Mouse (Mus musculus) MEL (cell line): ENCODE data around the gene Map3k19. TPM values are rescaled to one million over a fixed set of nuclear protein-coding genes. Genes with fewer than 3 reads are reported as not detected.

Experiments used
- DNase-seq: peaks from one replicate; pipeline ENCODE4 v3.0.0; 2011; ENCODE audit warnings: low read depth, low spot score
- H3K27ac ChIP-seq: 2 replicates; pipeline ENCODE4 v1.5.1; 2012; ENCODE audit warnings: low read depth, mild to moderate bottlenecking, control low read depth, low read length, moderate library complexity; ENCODE audit not compliant: control insufficient read depth
- H3K27me3 ChIP-seq, 2 experiments: fragments of 150-350 bp in 1 of 2; sonication (generic) in 1 of 2; 2 replicates each; pipeline ENCODE4 v1.6.1; 2012; ENCODE audit warnings: low read length in 2 of 2, mild to moderate bottlenecking in 2 of 2, improper control_type of control experiment in 1 of 2, moderate library complexity in 1 of 2; ENCODE audit not compliant: insufficient read depth in 2 of 2, control insufficient read depth in 1 of 2
- H3K36me3 ChIP-seq, 2 experiments: 2 replicates each; pipeline ENCODE4 v1.6.1; 2012 to 2014; ENCODE audit warnings: low read length in 2 of 2, improper control_type of control experiment in 1 of 2, inconsistent platforms in 1 of 2, mild to moderate bottlenecking in 1 of 2; ENCODE audit not compliant: insufficient read depth in 2 of 2, control insufficient read depth in 1 of 2
- H3K4me1 ChIP-seq, 2 experiments: fragments of 150-350 bp in 1 of 2; sonication (generic) in 1 of 2; 2 replicates each; pipeline ENCODE4 v1.6.1; 2012; ENCODE audit warnings: low read length in 2 of 2, improper control_type of control experiment in 1 of 2, mild to moderate bottlenecking in 1 of 2; ENCODE audit not compliant: insufficient read depth in 2 of 2, control insufficient read depth in 1 of 2
- H3K4me3 ChIP-seq, 2 experiments: fragments of 150-350 bp in 1 of 2; sonication (generic) in 1 of 2; 2 replicates each; pipeline ENCODE4 v1.5.1; 2012; ENCODE audit warnings: low read depth in 2 of 2, low read length in 2 of 2, mild to moderate bottlenecking in 2 of 2, moderate library complexity in 2 of 2, control low read depth in 1 of 2, improper control_type of control experiment in 1 of 2; ENCODE audit not compliant: control insufficient read depth in 1 of 2, insufficient read depth in 1 of 2
- H3K79me2 ChIP-seq: 2 replicates; pipeline ENCODE4 v1.6.1; 2012; ENCODE audit warnings: mild to moderate bottlenecking, low read length, moderate library complexity; ENCODE audit not compliant: control insufficient read depth, poor library complexity, insufficient read depth
- H3K9ac ChIP-seq: 2 replicates; pipeline ENCODE4 v1.6.1; 2012; ENCODE audit warnings: low read depth, mild to moderate bottlenecking, control low read depth, low read length, moderate library complexity; ENCODE audit not compliant: control insufficient read depth, poor library complexity, severe bottlenecking
- H3K9me3 ChIP-seq: fragments of 150-350 bp; sonication (generic); replicated peaks from 2 replicates; pipeline ENCODE4 v1.6.1; 2012; ENCODE audit warnings: mild to moderate bottlenecking, low read length, improper control_type of control experiment, moderate library complexity; ENCODE audit not compliant: insufficient read depth
- BHLHE40 ChIP-seq: IDR thresholded peaks from 2 replicates; pipeline ENCODE4 v1.6.1; 2012; ENCODE audit warnings: low read depth, mild to moderate bottlenecking, inconsistent platforms, low read length, improper control_type of control experiment, borderline replicate concordance
- CTCF ChIP-seq, 3 experiments: IDR thresholded peaks in 2 of 3; conservative IDR thresholded peaks in 1 of 3; 2 replicates each; pipeline ENCODE4 v1.5.1; 2011 to 2012; ENCODE audit warnings: low read length in 3 of 3, low read depth in 2 of 3, mild to moderate bottlenecking in 2 of 3, improper control_type of control experiment in 1 of 3, inconsistent platforms in 1 of 3, mixed read lengths in 1 of 3, moderate library complexity in 1 of 3; ENCODE audit not compliant: control insufficient read depth in 1 of 3, insufficient read depth in 1 of 3, poor library complexity in 1 of 3, severe bottlenecking in 1 of 3
- ELF1 ChIP-seq: IDR thresholded peaks from 2 replicates; pipeline ENCODE4 v1.6.1; 2014; ENCODE audit warnings: low read depth, mild to moderate bottlenecking, inconsistent platforms, low read length, improper control_type of control experiment, moderate library complexity
- GATA1 ChIP-seq: IDR thresholded peaks from 2 replicates; pipeline ENCODE4 v1.6.1; 2011; ENCODE audit warnings: low read depth, low read length, improper control_type of control experiment
- HCFC1 ChIP-seq: IDR thresholded peaks from 2 replicates; pipeline ENCODE4 v1.6.1; 2012; ENCODE audit warnings: low read depth, mild to moderate bottlenecking, inconsistent platforms, low read length, improper control_type of control experiment, moderate library complexity
- JUND ChIP-seq: IDR thresholded peaks from 2 replicates; pipeline ENCODE4 v1.6.1; 2011; ENCODE audit warnings: low read depth, mild to moderate bottlenecking, improper control_type of control experiment, low read length
- MAFK ChIP-seq: IDR thresholded peaks from 2 replicates; pipeline ENCODE4 v1.6.1; 2011; ENCODE audit warnings: low read depth, mild to moderate bottlenecking, low read length, improper control_type of control experiment, borderline replicate concordance
- MAZ ChIP-seq: IDR thresholded peaks from 2 replicates; pipeline ENCODE4 v1.6.1; 2012; ENCODE audit warnings: low read depth, mild to moderate bottlenecking, inconsistent platforms, low read length, improper control_type of control experiment
- MEF2A ChIP-seq: IDR thresholded peaks from 2 replicates; pipeline ENCODE4 v1.6.1; 2014; ENCODE audit warnings: low read depth, mild to moderate bottlenecking, inconsistent platforms, low read length, improper control_type of control experiment; ENCODE audit not compliant: poor library complexity, insufficient replicate concordance, severe bottlenecking; ENCODE audit errors: extremely low read depth
- MXI1 ChIP-seq: IDR thresholded peaks from 2 replicates; pipeline ENCODE4 v1.6.1; 2011; ENCODE audit warnings: mild to moderate bottlenecking, low read depth, low read length, improper control_type of control experiment
- MYC ChIP-seq: IDR thresholded peaks from 2 replicates; pipeline ENCODE4 v1.6.1; 2011; ENCODE audit warnings: low read depth, mild to moderate bottlenecking, low read length, improper control_type of control experiment, moderate library complexity
- NELFE ChIP-seq: IDR thresholded peaks from 2 replicates; pipeline ENCODE4 v1.6.1; 2011; ENCODE audit warnings: low read depth, low read length, improper control_type of control experiment
- POLR2A ChIP-seq, 2 experiments: IDR thresholded peaks; 2 replicates each; pipeline ENCODE4 v1.6.1; 2011 to 2012; ENCODE audit warnings: low read length in 2 of 2, mild to moderate bottlenecking in 2 of 2, control low read depth in 1 of 2, improper control_type of control experiment in 1 of 2, low read depth in 1 of 2, moderate library complexity in 1 of 2; ENCODE audit not compliant: control insufficient read depth in 1 of 2, insufficient read depth in 1 of 2, poor library complexity in 1 of 2
- SIN3A ChIP-seq: IDR thresholded peaks from 2 replicates; pipeline ENCODE4 v1.6.1; 2012; ENCODE audit warnings: low read length, improper control_type of control experiment, inconsistent platforms
- SMC3 ChIP-seq: IDR thresholded peaks from 2 replicates; pipeline ENCODE4 v1.6.1; 2011; ENCODE audit warnings: low read depth, low read length, improper control_type of control experiment
- UBTF ChIP-seq: IDR thresholded peaks from 2 replicates; pipeline ENCODE4 v1.6.1; 2012; ENCODE audit warnings: low read depth, mild to moderate bottlenecking, inconsistent platforms, low read length, improper control_type of control experiment, moderate library complexity, borderline replicate concordance; ENCODE audit not compliant: insufficient read depth
- USF1 ChIP-seq: IDR thresholded peaks from 2 replicates; pipeline ENCODE4 v1.6.1; 2014; ENCODE audit warnings: low read depth, mild to moderate bottlenecking, inconsistent platforms, low read length, improper control_type of control experiment, moderate library complexity
- ZC3H11A ChIP-seq: IDR thresholded peaks from 2 replicates; pipeline ENCODE4 v1.6.1; 2012; ENCODE audit warnings: low read depth, mild to moderate bottlenecking, inconsistent platforms, low read length, improper control_type of control experiment
- polyA plus RNA-seq, 2 experiments: library from polyadenylated mRNA; stranded (reverse) in 1 of 2; unstranded in 1 of 2; fragments of >175 nt in 1 of 2; fragments of >200 nt in 1 of 2; gene quantifications; 2 replicates each; pipeline versions ENCODE4 v1.2.1 to v1.2.4; 2012; ENCODE audit warnings: low replicate concordance in 2 of 2, low read depth in 1 of 2; ENCODE audit not compliant: insufficient read length in 2 of 2, insufficient read depth in 1 of 2, missing spikeins in 1 of 2
- total RNA-seq: library from RNA; depleted of rRNA; stranded (reverse); fragments of 300-350 nt; gene quantifications from 2 replicates; pipeline ENCODE4 v1.2.3, GENCODE M21; 2012

The Map3k19 gene
- total and polyA plus RNA-seq, 3 experiments, result not detected

DNA sequence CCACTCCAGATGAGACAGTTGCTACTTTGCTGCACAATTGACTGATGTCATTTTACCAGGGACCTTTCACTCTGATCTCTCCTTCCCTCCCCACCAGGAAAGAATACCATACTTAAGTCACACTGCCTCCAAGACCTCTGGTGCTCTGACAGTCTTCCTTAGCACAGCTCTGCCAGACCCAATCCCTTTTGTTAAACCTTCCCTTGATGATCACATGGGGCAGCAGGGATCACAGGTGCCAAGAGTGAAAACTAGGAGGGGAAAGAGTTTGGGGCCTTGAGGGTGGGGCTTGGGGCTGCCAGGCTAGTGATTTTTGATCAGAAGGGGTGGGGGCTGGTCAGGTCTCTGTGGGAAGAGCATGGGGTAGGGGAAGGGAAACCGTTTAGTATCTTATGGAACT, 58.1 kb downstream of the Map3k19 start:
- Histone ChIP-seq H3K4me3 (no peak overlapping the region), H3K79me2 (peaks cover 9% of the 10 kb centered on the region), H3K36me3 (peaks cover 11 to 38% of the 10 kb centered on the region in 2 experiments), H3K9ac (no peak overlapping the region), H3K27me3 (no peaks in the 10 kb centered on the region), H3K9me3 (no peaks in the 10 kb centered on the region), H3K4me1 (no peaks in the 10 kb centered on the region; a peak in 1 of 4 replicates), H3K27ac (no peak overlapping the region)
- DNase-seq, result no peak
- no peak for TF ChIP-seq MAZ
- TF ChIP-seq BHLHE40, result no peak
- TF ChIP-seq GATA1, result no peak
- TF ChIP-seq MYC, result no peak
- TF ChIP-seq UBTF, result no peak
- no peak for TF ChIP-seq SMC3
- TF ChIP-seq MAFK, result no peak
- TF ChIP-seq ELF1, result no peak
- no peak for TF ChIP-seq NELFE
- TF ChIP-seq POLR2A (IDR thresholded peaks at IDR 0.05; ENCODE audit: control insufficient read depth in 1 of 2, insufficient read depth in 1 of 2, low read depth in 1 of 2, low read length in 2 of 2, poor library complexity in 1 of 2), result no peak
- no peak for TF ChIP-seq USF1
- no peak for TF ChIP-seq HCFC1
- no peak for TF ChIP-seq ZC3H11A
- TF ChIP-seq CTCF (IDR thresholded peaks at IDR 0.05 in 2 of 3, conservative IDR thresholded peaks at IDR 0.05 in 1 of 3; ENCODE audit: control insufficient read depth in 1 of 3, insufficient read depth in 1 of 3, low read depth in 2 of 3, low read length in 3 of 3, poor library complexity in 1 of 3, severe bottlenecking in 1 of 3), result no peak
- no peak for TF ChIP-seq SIN3A
- TF ChIP-seq JUND, result no peak
- no peak for TF ChIP-seq MXI1
- no peak for TF ChIP-seq MEF2A

GRCm38 (mm10) chr1:127796341-127796740, 58.5 kb downstream of the Map3k19 start:
- Histone ChIP-seq H3K36me3 (peaks cover 8 to 39% of the 10 kb centered on the region in 2 experiments), H3K79me2 (peaks cover 13% of the 10 kb centered on the region), H3K9ac (no peak overlapping the region), H3K27ac (no peak overlapping the region), H3K9me3 (no peaks in the 10 kb centered on the region), H3K27me3 (no peaks in the 10 kb centered on the region), H3K4me3 (no peak overlapping the region), H3K4me1 (no peaks in the 10 kb centered on the region; a peak in 1 of 4 replicates)
- peak; percentile 52 for DNase-seq
- TF ChIP-seq MYC, result no peak
